Mouse (Mus musculus): ENCODE data around the gene Trim52. TPM values are rescaled to one million over a fixed set of nuclear protein-coding genes. Genes with fewer than 3 reads are reported as not detected.

Gene Trim52
- total and polyA plus RNA-seq, 3 experiments: not detected

GRCm38 (mm10) chr14:106136272-106136671 is 30.3 kb downstream of the Trim52 start:
- Histone ChIP-seq H3K4me3 (replicated peaks in 1 of 3; ENCODE audit: low read depth in 2 of 3, low read length in 2 of 3, poor library complexity in 1 of 3) (no peak overlapping the region), H3K4me1 (ENCODE audit: control insufficient read depth in 1 of 2, insufficient read depth in 2 of 2) (no peaks in the 10 kb centered on the region), H3K27me3 (replicated peaks) (no peaks in the 10 kb centered on the region), H3K36me3 (replicated peaks in 1 of 2; ENCODE audit: control insufficient read depth in 1 of 2, insufficient read depth in 1 of 2, low read length in 1 of 2) (no peaks in the 10 kb centered on the region), H3K9ac (ENCODE audit: insufficient read depth, low read depth) (no peak overlapping the region), H3K79me2 (replicated peaks; ENCODE audit: control insufficient read depth, extremely low read depth, insufficient read depth, poor library complexity, severe bottlenecking) (no peaks in the 10 kb centered on the region), H3K4me2 (ENCODE audit: insufficient read depth, low read depth, poor library complexity, severe bottlenecking) (no peak overlapping the region), H3K9me3 (replicated peaks; ENCODE audit: low read length) (peaks cover 16% of the 10 kb centered on the region), H3K27ac (ENCODE audit: insufficient read depth, low read depth) (no peak overlapping the region)
- dilution Hi-C loops (cut with MboI; ENCODE audit: extremely low pct_ligation_motif_present, extremely low pct_unique_long_range_greater_than_20kb, low sequenced_read_pairs) (no loop called here), in situ Hi-C loops (cut with MboI; ENCODE audit: low pct_ligation_motif_present, low pct_unique_long_range_greater_than_20kb, low sequenced_read_pairs) (no loop called here)
- TF ChIP-seq MYC (IDR thresholded peaks at IDR 0.05; ENCODE audit: low read depth, low read length) (no peak), USF1 (IDR thresholded peaks at IDR 0.05; ENCODE audit: low read depth, low read length) (no peak), ETS1 (conservative IDR thresholded peaks at IDR 0.05; ENCODE audit: low read depth, low read length) (no peak), MAX (IDR thresholded peaks at IDR 0.05; ENCODE audit: low read length) (no peak), ZMIZ1 (IDR thresholded peaks at IDR 0.05; ENCODE audit: low read depth, low read length) (no peak), BHLHE40 (IDR thresholded peaks at IDR 0.05; ENCODE audit: low read depth, low read length) (no peak)
- peak; percentile 1 for DNase-seq (ENCODE audit: extremely low read depth)

DNA sequence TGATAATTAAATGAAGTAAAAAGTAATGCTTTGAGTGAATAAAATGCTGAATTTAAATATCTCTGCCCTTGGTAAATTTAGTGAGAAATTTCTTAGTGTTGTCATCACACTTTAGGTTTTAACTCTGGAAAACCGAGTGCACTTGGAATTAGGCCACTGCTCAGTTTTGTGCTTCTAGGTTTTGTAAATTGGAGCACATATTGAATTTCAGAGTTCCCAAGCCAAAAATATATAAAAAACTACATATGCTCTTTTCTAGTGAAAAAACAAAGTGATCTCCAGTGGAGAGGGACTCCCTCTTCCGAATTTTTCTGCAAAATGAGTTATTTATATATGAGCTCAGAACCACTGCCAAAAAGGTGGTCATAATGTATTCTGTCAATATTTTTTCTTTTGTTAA is 45.2 kb downstream of the Trim52 start:
- no peak overlapping the region for H3K4me3 ChIP-seq (replicated peaks in 1 of 3; ENCODE audit: low read depth in 2 of 3, low read length in 2 of 3, poor library complexity in 1 of 3)
- no peaks in the 10 kb centered on the region for H3K27me3 ChIP-seq (replicated peaks)
- DNase-seq (ENCODE audit: extremely low read depth): no peak
- H3K27ac ChIP-seq (ENCODE audit: insufficient read depth, low read depth): no peak overlapping the region
- in situ Hi-C loops (cut with MboI; ENCODE audit: low pct_ligation_motif_present, low pct_unique_long_range_greater_than_20kb, low sequenced_read_pairs) (no loop called here), dilution Hi-C loops (cut with MboI; ENCODE audit: extremely low pct_ligation_motif_present, extremely low pct_unique_long_range_greater_than_20kb, low sequenced_read_pairs) (no loop called here)
- peaks cover 6% of the 10 kb centered on the region for H3K9me3 ChIP-seq (replicated peaks; ENCODE audit: low read length)
- no peak overlapping the region for H3K9ac ChIP-seq (ENCODE audit: insufficient read depth, low read depth)
- H3K4me1 ChIP-seq (ENCODE audit: control insufficient read depth in 1 of 2, insufficient read depth in 2 of 2): no peaks in the 10 kb centered on the region
- no peaks in the 10 kb centered on the region for H3K79me2 ChIP-seq (replicated peaks; ENCODE audit: control insufficient read depth, extremely low read depth, insufficient read depth, poor library complexity, severe bottlenecking)
- H3K4me2 ChIP-seq (ENCODE audit: insufficient read depth, low read depth, poor library complexity, severe bottlenecking): no peak overlapping the region
- TF ChIP-seq RAD21 (IDR thresholded peaks at IDR 0.05; ENCODE audit: low read depth, low read length): no peak
- TF ChIP-seq MYC (IDR thresholded peaks at IDR 0.05; ENCODE audit: low read depth, low read length): no peak
- no peak for TF ChIP-seq NELFE (IDR thresholded peaks at IDR 0.05; ENCODE audit: low read depth, low read length)
- no peak for TF ChIP-seq USF2 (conservative IDR thresholded peaks at IDR 0.05; ENCODE audit: low read depth, low read length)
- no peak for TF ChIP-seq NRF1 (IDR thresholded peaks at IDR 0.05; ENCODE audit: low read depth, low read length)
- TF ChIP-seq ETS1 (conservative IDR thresholded peaks at IDR 0.05; ENCODE audit: low read depth, low read length): no peak
- TF ChIP-seq ZKSCAN1 (IDR thresholded peaks at IDR 0.05; ENCODE audit: borderline replicate concordance, low read depth, low read length): no peak
- no peak for TF ChIP-seq RCOR1 (conservative IDR thresholded peaks at IDR 0.05; ENCODE audit: low read depth, low read length)
- no peak for TF ChIP-seq E2F4 (IDR thresholded peaks at IDR 0.05; ENCODE audit: insufficient replicate concordance, low read depth, low read length)
- no peak for TF ChIP-seq CHD2 (IDR thresholded peaks at IDR 0.05; ENCODE audit: low read length)
- TF ChIP-seq ELF1 (IDR thresholded peaks at IDR 0.05; ENCODE audit: low read depth, low read length): no peak
- no peak for TF ChIP-seq SIN3A (IDR thresholded peaks at IDR 0.05; ENCODE audit: low read length)
- no peaks in the 10 kb centered on the region for H3K36me3 ChIP-seq (replicated peaks in 1 of 2; ENCODE audit: control insufficient read depth in 1 of 2, insufficient read depth in 1 of 2, low read length in 1 of 2)
